Mouse (Mus musculus) embryonic facial prominence, embryonic 14.5 days (tissue): ENCODE measurements around the gene Zfyve27. TPM values are rescaled to one million over a fixed set of nuclear protein-coding genes. Genes with fewer than 3 reads are reported as not detected.
A peak's percentile ranks its signal among the peaks of the same experiment; 100 is the strongest.

Experiments used
- ATAC-seq: fragments of 200-750 bp; cut with Nextera tagmentation; 2 replicates; pipeline ENCODE4 v1.8.0; 2017; ENCODE audit warnings: low read depth, moderate number of reproducible peaks, moderate TSS enrichment
- DNase-seq: peaks from one replicate; pipeline ENCODE4 v3.0.0-alpha.2; 2015; ENCODE audit warnings: low spot score
- H3K27ac ChIP-seq: fragments of 300-500 bp; sonication (generic); replicated peaks from 2 replicates; pipeline ENCODE4 v1.5.1; 2014; ENCODE audit warnings: low read depth, mild to moderate bottlenecking, low read length, moderate library complexity
- H3K27me3 ChIP-seq: fragments of 300-500 bp; sonication (generic); replicated peaks from 2 replicates; pipeline ENCODE4 v1.6.1; 2014; ENCODE audit warnings: low read length; ENCODE audit not compliant: control insufficient read depth, insufficient read depth
- H3K36me3 ChIP-seq: fragments of 300-500 bp; sonication (generic); 2 replicates; pipeline ENCODE4 v1.6.1; 2014; ENCODE audit warnings: low read length, mixed read lengths; ENCODE audit not compliant: control insufficient read depth, insufficient read depth
- H3K4me1 ChIP-seq: fragments of 300-500 bp; sonication (generic); 2 replicates; pipeline ENCODE4 v1.6.1; 2014; ENCODE audit warnings: antibody characterized with exemption, low read length; ENCODE audit not compliant: control insufficient read depth, insufficient read depth
- H3K4me2 ChIP-seq: fragments of 300-500 bp; sonication (generic); 2 replicates; pipeline ENCODE4 v1.6.1; 2014; ENCODE audit warnings: low read depth, mild to moderate bottlenecking, low read length, moderate library complexity, mixed read lengths
- H3K4me3 ChIP-seq: fragments of 300-500 bp; sonication (generic); 2 replicates; pipeline ENCODE4 v1.5.1; 2014; ENCODE audit warnings: low read depth, mild to moderate bottlenecking, low read length
- H3K9ac ChIP-seq: fragments of 300-500 bp; sonication (generic); 2 replicates; pipeline ENCODE4 v1.6.1; 2014; ENCODE audit warnings: low read depth, mild to moderate bottlenecking, low read length, moderate library complexity, mixed read lengths
- H3K9me3 ChIP-seq: fragments of 300-500 bp; sonication (generic); 2 replicates; pipeline ENCODE4 v1.6.1; 2016; ENCODE audit warnings: low read length; ENCODE audit not compliant: control insufficient read depth
- WGBS: fragments of 180-500 bp; shearing (Covaris S2); extraction: QIAGEN DNeasy Blood & Tissue Kit; methylation state at CpG from one replicate; pipeline ENCODE4 v1.1.7; 2014; 5-methylcytosine and 5-hydroxymethylcytosine counted together
- polyA plus RNA-seq: library from polyadenylated mRNA; unstranded; fragments of >200 nt; fragmentation: Nextera tagmentation; extraction: Ambion mirVana; gene quantifications from 2 replicates; pipeline ENCODE4 v1.2.1, GENCODE M21; 2014

Zfyve27 gene
- 12.2 and 15.2 TPM in 2 replicates for polyA plus RNA-seq

DNA sequence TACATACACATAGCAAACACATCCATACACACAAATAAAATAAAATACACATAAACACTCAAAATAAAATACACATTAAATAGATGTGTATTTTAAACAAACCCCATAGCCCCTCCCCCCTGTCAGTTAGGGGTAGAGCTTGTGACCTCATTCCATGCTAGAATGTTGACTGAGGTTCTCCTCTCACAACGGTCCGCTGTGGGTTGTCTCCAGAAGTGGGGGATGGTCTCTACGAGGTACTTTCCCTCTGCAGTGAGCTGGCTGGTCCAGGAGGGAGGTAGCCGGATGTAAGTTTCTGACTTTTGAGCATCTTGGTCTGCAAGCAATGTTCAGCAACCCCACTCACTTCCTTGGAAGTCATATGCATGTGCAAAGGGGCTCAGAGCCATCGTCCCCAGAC is at the start of gene Zfyve27:
TSS of gene Zfyve27 (plus strand) at position 188 of the 400 bp plus-strand sequence.
- no peak within 1 kb of the TSS for H3K4me3 ChIP-seq
- WGBS, result 75% methylated on average over 5 of the region's 5 CpGs
- H3K4me2 ChIP-seq, result no peak within 1 kb of the TSS
- H3K27me3 ChIP-seq, result 0 out of 2 replicates have a peak, but pooled peaks cover 3% of the 10 kb centered on the region
- H3K9ac ChIP-seq, result no peak within 1 kb of the TSS
- H3K27ac ChIP-seq, result no peak within 1 kb of the TSS
- DNase-seq (no peak), ATAC-seq (no peak)
- H3K9me3 ChIP-seq, result no peaks in the 10 kb centered on the region
- H3K4me1 ChIP-seq, result no peaks in the 10 kb centered on the region
- H3K36me3 ChIP-seq, result no peaks in the 10 kb centered on the region

DNA sequence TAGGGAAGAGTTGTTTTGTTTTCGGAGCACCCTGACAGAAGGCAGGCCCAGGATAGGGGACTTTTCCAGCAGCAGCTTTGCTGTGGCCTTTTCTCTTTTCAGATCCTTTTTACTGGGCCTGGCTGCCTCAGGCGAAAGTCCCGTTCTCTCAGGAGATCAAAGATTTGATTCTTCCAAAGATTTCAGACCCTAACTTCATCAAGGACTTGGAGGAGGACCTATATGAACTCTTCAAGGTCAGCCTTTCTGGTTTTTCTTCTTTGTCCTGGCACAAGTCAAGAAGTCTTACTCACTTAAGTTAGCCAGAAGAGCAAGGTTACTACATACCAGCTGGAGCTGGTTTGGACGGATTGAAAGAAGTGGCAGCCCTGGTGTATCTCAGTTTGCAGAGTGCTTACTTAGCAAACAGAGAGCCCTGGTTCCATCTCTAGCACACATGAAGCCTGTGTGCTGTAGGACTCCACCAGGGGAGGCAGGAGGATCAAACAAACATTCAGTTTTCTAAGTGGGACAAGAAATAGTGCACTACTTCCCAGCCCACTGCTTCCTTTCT is 47.9 kb upstream of the Zfyve27 start:
- peaks cover 74% of the 10 kb centered on the region for H3K36me3 ChIP-seq

DNA sequence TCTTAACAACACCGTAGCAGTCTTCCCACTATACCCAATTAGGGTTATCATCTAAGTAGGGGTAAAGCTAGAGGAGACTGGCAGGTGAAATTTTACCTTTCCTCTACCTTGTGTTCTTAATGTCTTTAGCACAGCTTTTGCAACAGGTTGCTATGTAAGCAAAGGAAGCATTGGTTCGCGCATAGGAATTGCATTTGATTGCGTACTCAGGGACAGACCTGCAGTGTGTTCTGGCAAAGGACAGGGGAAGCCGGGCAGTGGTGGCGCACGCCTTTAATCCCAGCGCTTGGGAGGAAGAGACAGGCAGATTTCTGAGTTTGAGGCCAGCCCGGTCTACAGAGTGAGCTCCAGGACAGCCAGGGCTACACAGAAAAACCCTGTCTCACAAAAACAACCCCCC is 45.6 kb upstream of the Zfyve27 start:
- ATAC-seq, result no peak
- H3K9me3 ChIP-seq, result no peaks in the 10 kb centered on the region
- no peak overlapping the region for H3K27ac ChIP-seq
- H3K9ac ChIP-seq, result no peak overlapping the region
- H3K27me3 ChIP-seq, result no peaks in the 10 kb centered on the region
- peaks cover 94% of the 10 kb centered on the region for H3K36me3 ChIP-seq
- no peak overlapping the region for H3K4me2 ChIP-seq
- 94% methylated on average over 9 of the region's 9 CpGs for WGBS
- no peak overlapping the region for H3K4me3 ChIP-seq
- no peak for DNase-seq
- no peaks in the 10 kb centered on the region for H3K4me1 ChIP-seq

More for the DNA sequence above, 47.9 kb upstream of the Zfyve27 start:
- Histone ChIP-seq H3K27me3 (no peaks in the 10 kb centered on the region), H3K9me3 (no peaks in the 10 kb centered on the region), H3K27ac (no peak overlapping the region), H3K4me1 (no peaks in the 10 kb centered on the region), H3K4me3 (no peak overlapping the region), H3K9ac (no peak overlapping the region), H3K4me2 (no peak overlapping the region)
- 89% methylated on average over 4 of the region's 4 CpGs for WGBS
- DNase-seq, result no peak
- no peak for ATAC-seq

DNA sequence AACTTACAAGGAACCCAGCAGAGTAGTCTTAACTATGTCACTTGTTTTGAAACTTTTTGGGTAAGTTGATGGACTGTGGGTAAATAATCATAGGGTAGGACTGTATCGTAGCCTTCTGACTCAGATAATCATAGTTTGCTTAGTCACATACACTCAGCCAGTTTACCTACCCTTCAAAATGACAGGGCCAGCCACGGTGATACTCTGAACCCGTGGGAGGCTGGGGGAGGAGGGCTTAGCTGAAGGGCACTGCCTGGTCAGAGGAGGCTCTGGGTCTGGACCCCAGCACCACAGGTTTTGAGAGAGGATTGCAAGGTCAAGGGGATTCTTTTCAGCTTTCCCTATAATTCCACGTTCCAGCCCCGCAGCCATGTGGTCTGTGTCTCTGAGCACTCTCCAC is 45.2 kb upstream of the Zfyve27 start:
- WGBS, result 81% methylated on average over 5 of the region's 5 CpGs
- Histone ChIP-seq H3K4me3 (no peak overlapping the region), H3K9me3 (no peaks in the 10 kb centered on the region), H3K27me3 (no peaks in the 10 kb centered on the region), H3K27ac (no peak overlapping the region), H3K4me1 (no peaks in the 10 kb centered on the region), H3K36me3 (peaks cover 94% of the 10 kb centered on the region), H3K4me2 (no peak overlapping the region), H3K9ac (no peak overlapping the region)
- ATAC-seq (no peak), DNase-seq (no peak)

DNA sequence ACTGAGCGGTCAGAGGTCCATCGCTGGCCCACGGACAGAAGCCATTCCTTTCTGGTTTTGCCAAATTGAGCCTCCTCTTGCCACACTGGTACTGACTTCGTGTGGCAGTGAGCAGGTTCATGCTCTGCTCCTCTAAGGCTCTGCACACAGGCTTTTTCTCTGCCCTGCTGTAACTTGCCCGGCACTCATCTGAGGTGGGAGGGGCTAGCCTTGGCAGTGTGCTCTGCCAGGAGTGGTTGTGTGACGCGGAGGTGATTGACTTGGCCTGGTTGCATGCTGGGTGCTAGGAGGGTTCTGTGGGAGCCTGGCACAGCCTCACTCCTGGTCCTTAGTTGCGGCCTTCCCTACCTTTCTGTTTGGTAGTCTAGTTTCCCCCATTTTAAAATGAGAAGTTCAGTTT is 43.3 kb upstream of the Zfyve27 start:
- no peaks in the 10 kb centered on the region for H3K4me1 ChIP-seq
- H3K36me3 ChIP-seq, result peaks cover 98% of the 10 kb centered on the region
- no peak for ATAC-seq
- WGBS, result 95% methylated on average over 8 of the region's 8 CpGs
- no peaks in the 10 kb centered on the region for H3K27me3 ChIP-seq
- no peak overlapping the region for H3K9ac ChIP-seq
- H3K9me3 ChIP-seq, result no peaks in the 10 kb centered on the region
- no peak for DNase-seq
- H3K4me2 ChIP-seq, result no peak overlapping the region
- H3K27ac ChIP-seq, result no peak overlapping the region
- H3K4me3 ChIP-seq, result no peak overlapping the region

DNA sequence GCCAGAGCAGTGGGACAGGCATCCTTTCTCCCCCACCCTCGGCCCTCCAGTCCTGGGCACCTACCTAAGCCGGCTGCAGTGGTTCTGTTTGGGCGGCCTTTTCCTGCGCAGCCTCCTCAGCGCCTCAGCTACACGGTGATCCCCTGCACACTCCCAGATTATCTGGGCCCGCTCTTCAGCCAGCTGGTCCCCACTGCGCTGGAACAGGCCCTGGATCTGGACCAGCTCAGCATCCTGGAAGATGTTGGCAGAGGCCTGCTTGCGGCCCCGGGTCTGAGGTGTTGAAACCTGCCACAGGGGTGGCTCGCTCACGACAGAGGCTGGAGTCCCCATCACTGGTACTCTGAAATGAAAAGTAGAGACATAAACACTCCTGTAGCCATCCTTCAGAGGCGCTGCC is 39.1 kb upstream of the Zfyve27 start:
- Histone ChIP-seq H3K4me1 (peaks cover 14% of the 10 kb centered on the region), H3K4me3 (no peak overlapping the region), H3K27me3 (no peaks in the 10 kb centered on the region), H3K9me3 (no peaks in the 10 kb centered on the region), H3K4me2 (no peak overlapping the region), H3K27ac (no peak overlapping the region), H3K36me3 (peaks cover 57% of the 10 kb centered on the region), H3K9ac (no peak overlapping the region)
- WGBS, result 89% methylated on average over 13 of the region's 13 CpGs
- ATAC-seq, result no peak
- no peak for DNase-seq

DNA sequence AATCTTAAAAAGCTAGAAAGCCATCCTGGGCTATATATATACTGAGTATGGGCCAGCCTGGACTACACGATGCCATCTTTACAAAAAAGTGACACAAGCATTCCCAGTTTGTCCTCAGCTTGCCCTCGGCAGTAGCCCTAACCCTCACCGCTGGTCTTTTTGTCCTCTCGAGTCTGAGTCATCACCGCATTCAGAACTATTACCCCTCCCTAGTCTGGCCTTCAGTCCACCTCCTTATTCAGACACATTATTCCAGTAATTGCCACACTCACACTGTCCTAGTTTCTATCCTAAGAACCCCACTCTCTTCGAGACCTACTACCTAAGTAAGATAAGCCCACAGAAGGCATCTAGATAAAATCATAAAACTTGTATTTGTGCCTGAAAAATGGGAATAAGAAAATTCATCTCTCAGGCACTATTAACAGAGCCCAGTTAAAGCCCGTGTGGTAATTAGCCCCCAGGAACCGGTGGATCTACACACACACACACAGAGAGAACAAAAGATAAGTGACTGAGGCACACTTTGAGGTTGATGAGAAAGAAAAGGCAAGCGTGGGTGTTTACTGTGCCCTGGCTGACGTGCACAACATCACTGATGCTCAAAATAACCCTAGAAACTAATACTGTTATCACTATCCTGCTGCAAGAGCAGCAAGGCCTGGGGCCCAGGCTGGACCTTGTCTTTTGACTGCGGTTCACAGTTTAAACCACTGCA is 38.1 kb upstream of the Zfyve27 start:
- 87% methylated on average over 11 of the region's 11 CpGs for WGBS
- ATAC-seq, result no peak
- H3K4me1 ChIP-seq, result peaks cover 23% of the 10 kb centered on the region
- H3K9me3 ChIP-seq, result no peaks in the 10 kb centered on the region
- H3K9ac ChIP-seq, result no peak overlapping the region
- H3K4me2 ChIP-seq, result no peak overlapping the region
- no peak overlapping the region for H3K27ac ChIP-seq
- no peak overlapping the region for H3K4me3 ChIP-seq
- H3K27me3 ChIP-seq, result no peaks in the 10 kb centered on the region
- peaks cover 47% of the 10 kb centered on the region for H3K36me3 ChIP-seq
- no peak for DNase-seq

DNA sequence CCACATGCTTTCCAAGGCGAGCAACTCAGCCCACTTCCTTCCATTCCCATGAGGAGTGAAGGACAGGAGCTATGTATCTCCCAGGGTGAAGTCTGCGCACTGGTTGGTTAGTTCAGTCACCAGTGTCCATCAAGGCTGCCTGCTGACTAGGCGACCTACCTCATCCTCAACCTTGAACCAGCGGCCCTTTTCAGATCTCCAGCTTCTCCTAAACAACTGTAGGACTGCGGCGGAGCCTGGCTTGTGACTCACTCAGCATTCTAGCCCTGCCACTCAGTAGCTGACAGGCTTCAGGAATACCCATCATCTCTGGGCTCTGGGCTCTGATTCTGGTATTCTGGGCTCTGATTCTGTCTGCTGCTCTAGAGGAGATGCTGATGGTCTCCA is 37.5 kb upstream of the Zfyve27 start:
- 90% methylated on average over 6 of the region's 6 CpGs for WGBS
- Histone ChIP-seq H3K27ac (no peak overlapping the region), H3K27me3 (no peaks in the 10 kb centered on the region), H3K4me3 (no peak overlapping the region), H3K9ac (no peak overlapping the region), H3K4me2 (no peak overlapping the region), H3K9me3 (no peaks in the 10 kb centered on the region), H3K4me1 (peaks cover 23% of the 10 kb centered on the region), H3K36me3 (peaks cover 42% of the 10 kb centered on the region)
- no peak for DNase-seq
- no peak for ATAC-seq

DNA sequence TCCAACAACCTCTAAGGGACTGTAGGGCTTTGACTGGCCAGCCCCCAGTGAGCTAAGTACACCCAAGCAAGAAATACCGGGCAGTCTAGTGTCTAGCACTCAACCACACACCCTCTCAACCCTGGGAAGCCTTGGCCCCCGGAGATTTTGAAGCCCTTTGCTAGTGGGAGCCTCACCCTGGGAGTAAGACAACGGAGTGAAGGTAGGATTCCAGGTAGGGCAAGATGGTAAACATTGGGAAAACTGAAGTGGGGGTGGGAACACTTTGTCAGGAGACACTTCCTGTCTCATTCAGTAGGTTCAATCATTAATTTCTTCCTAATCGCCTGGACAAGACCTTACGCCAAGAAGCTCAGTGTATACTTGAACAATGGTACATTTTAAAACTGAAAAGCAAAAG is 36.7 kb upstream of the Zfyve27 start:
- Histone ChIP-seq H3K27ac (no peak overlapping the region), H3K27me3 (no peaks in the 10 kb centered on the region), H3K36me3 (peaks cover 34% of the 10 kb centered on the region), H3K9ac (no peak overlapping the region), H3K4me1 (peaks cover 23% of the 10 kb centered on the region), H3K9me3 (no peaks in the 10 kb centered on the region), H3K4me3 (no peak overlapping the region), H3K4me2 (peak overlapping the region; percentile 75; the same call in 1 of the 2 replicates)
- DNase-seq (no peak), ATAC-seq (no peak)
- WGBS, result 83% methylated on average over 5 of the region's 5 CpGs
